Mouse (Mus musculus) G1E (cell line): ENCODE measurements at regions not wholly inside any gene's neighbourhood (a gene's known extent, or its start where the extent isn't known, plus 50 kb on each side); places are given as distances from the start of the nearest gene placed in this dataset.

ENCODE experiments used
- CTCF ChIP-seq: IDR thresholded peaks from 2 replicates; pipeline ENCODE4 v1.5.1; 2012; ENCODE audit warnings: low read depth, low read length, inconsistent platforms, mixed read lengths
- POLR2AphosphoS5 ChIP-seq: IDR thresholded peaks from 2 replicates; pipeline ENCODE4 v1.6.1; 2012; ENCODE audit warnings: low read depth, low read length, inconsistent platforms; ENCODE audit not compliant: insufficient replicate concordance

- TF ChIP-seq CTCF (no peak), POLR2AphosphoS5 (no peak)
Observed at GRCm38 (mm10) chr2:135571599-135571998, 87.2 kb upstream of the Plcb4 start.
